Mouse (Mus musculus) testis, adult 2 months (tissue): ENCODE measurements around the gene Il17a. TPM values are rescaled to one million over a fixed set of nuclear protein-coding genes. Genes with fewer than 3 reads are reported as not detected.
"Not testable (repeated sequence)": the region's sequence is repeated elsewhere in the genome, so short reads cannot be mapped to it uniquely, and the experiment has no call there.

Source experiments
- H3K27ac ChIP-seq: fragments of 200-500 bp; 2 replicates; pipeline ENCODE4 v1.5.1; 2012; ENCODE audit warnings: low read depth, low read length; ENCODE audit not compliant: control insufficient read depth, insufficient read depth
- H3K27me3 ChIP-seq: fragments of 200-500 bp; 2 replicates; pipeline ENCODE4 v1.6.1; 2012; ENCODE audit warnings: mild to moderate bottlenecking, low read length, moderate library complexity; ENCODE audit not compliant: control insufficient read depth, insufficient read depth
- H3K36me3 ChIP-seq: fragments of 200-500 bp; 2 replicates; pipeline ENCODE4 v1.6.1; 2012; ENCODE audit warnings: mild to moderate bottlenecking, low read length; ENCODE audit not compliant: control insufficient read depth, insufficient read depth
- H3K4me1 ChIP-seq: fragments of 200-500 bp; 2 replicates; pipeline ENCODE4 v1.6.1; 2012; ENCODE audit warnings: low read length; ENCODE audit not compliant: control insufficient read depth, insufficient read depth
- H3K4me3 ChIP-seq: fragments of 200-500 bp; 2 replicates; pipeline ENCODE4 v1.5.1; 2012; ENCODE audit warnings: low read depth, mild to moderate bottlenecking, low read length, moderate library complexity, mixed read lengths; ENCODE audit not compliant: control insufficient read depth
- CTCF ChIP-seq: fragments of 200-500 bp; IDR thresholded peaks from 2 replicates; pipeline ENCODE4 v1.5.1; 2012; ENCODE audit warnings: low read depth, mild to moderate bottlenecking, inconsistent platforms, low read length, moderate library complexity; ENCODE audit not compliant: control insufficient read depth, insufficient read depth, insufficient replicate concordance
- POLR2A ChIP-seq: fragments of 200-500 bp; IDR thresholded peaks from 2 replicates; pipeline ENCODE4 v1.6.1; 2012; ENCODE audit warnings: low read depth, mild to moderate bottlenecking, inconsistent platforms, low read length, moderate library complexity; ENCODE audit not compliant: control insufficient read depth
- polyA plus RNA-seq: library from polyadenylated mRNA; depleted of rRNA; stranded (reverse); fragments of >200 nt; gene quantifications from 2 replicates; pipeline ENCODE4 v1.2.3, GENCODE M21; 2012; rRNA removed

Il17a gene
- polyA plus RNA-seq, 1 experiment, result not detected

DNA sequence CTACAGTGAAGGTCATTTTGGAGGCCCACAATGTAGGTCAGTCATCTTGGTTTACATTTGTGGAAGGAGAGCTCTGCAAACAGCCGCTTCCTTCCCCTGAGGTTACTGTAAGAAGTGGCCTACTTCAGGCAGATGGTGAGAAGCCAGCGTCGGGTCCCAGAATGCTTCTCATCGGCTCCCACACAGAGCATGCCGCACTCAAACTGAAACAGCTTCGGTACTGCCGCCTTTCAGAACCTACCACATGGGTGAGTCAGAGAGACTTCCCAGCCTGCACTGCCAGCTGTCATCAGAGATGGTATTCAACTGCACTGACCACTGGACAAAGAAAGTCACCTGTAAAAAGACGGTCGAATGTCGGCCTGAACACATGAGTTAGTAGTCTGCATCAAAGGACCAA, 29.1 kb downstream of the Il17a start:
- no peak for TF ChIP-seq CTCF
- no peak for TF ChIP-seq POLR2A

GRCm38 (mm10) chr1:20760331-20760730, 29.6 kb downstream of the Il17a start:
- Histone ChIP-seq H3K27me3 (no peaks in the 10 kb centered on the region), H3K4me1 (no peaks in the 10 kb centered on the region), H3K36me3 (no peaks in the 10 kb centered on the region), H3K27ac (no peak overlapping the region), H3K4me3 (no peak overlapping the region)
- TF ChIP-seq POLR2A (no peak), CTCF (no peak)

More for the DNA sequence above, 29.1 kb downstream of the Il17a start:
- H3K27me3 ChIP-seq, result no peaks in the 10 kb centered on the region
- no peak overlapping the region for H3K27ac ChIP-seq
- H3K4me1 ChIP-seq, result no peaks in the 10 kb centered on the region
- H3K4me3 ChIP-seq, result no peak overlapping the region
- no peaks in the 10 kb centered on the region for H3K36me3 ChIP-seq

- Histone ChIP-seq H3K4me1 (no peaks in the 10 kb centered on the region), H3K36me3 (no peaks in the 10 kb centered on the region), H3K27ac (no peak overlapping the region), H3K4me3 (no peak overlapping the region), H3K27me3 (no peaks in the 10 kb centered on the region)
- TF ChIP-seq CTCF (no peak), POLR2A (no peak)
These were observed 30.7 kb downstream of the Il17a start for GRCm38 (mm10) chr1:20761411-20761810.

- no peak overlapping the region for H3K27ac ChIP-seq
- H3K36me3 ChIP-seq, result no peaks in the 10 kb centered on the region
- H3K27me3 ChIP-seq, result no peaks in the 10 kb centered on the region
- no peak overlapping the region for H3K4me3 ChIP-seq
- no peak for TF ChIP-seq CTCF
- TF ChIP-seq POLR2A, result no peak
- no peaks in the 10 kb centered on the region for H3K4me1 ChIP-seq
These were observed 35.8 kb downstream of the Il17a start for GRCm38 (mm10) chr1:20766526-20766925.

- not testable (repeated sequence) for H3K36me3 ChIP-seq, H3K27ac ChIP-seq, H3K27me3 ChIP-seq
These were observed 43.5 kb downstream of the Il17a start for GRCm38 (mm10) chr1:20774026-20774730.

DNA sequence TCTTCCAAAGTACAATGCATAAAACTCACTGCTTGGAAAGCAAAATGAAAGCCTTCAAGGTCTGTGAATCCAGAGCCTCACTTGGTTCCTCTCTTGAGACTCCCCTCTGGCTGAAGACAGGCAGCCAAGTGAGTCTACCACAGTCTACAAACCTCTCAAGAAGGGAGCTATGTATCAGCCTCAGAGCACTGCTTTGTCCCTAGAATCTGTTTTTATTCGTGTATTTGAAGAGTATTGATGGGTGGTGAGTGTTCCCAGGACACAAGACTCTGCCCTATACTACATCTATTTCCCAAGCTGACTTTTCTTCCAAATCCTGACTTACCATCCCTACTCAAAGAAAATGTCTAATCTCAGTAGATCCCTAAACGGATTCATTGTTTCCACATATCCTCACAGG, 47.7 kb downstream of the Il17a start:
- no peaks in the 10 kb centered on the region for H3K36me3 ChIP-seq
- no peaks in the 10 kb centered on the region for H3K27me3 ChIP-seq
- no peaks in the 10 kb centered on the region for H3K4me1 ChIP-seq
- TF ChIP-seq CTCF (no peak), POLR2A (no peak)
- no peak overlapping the region for H3K4me3 ChIP-seq
- H3K27ac ChIP-seq, result no peak overlapping the region

More at GRCm38 (mm10) chr1:20774026-20774730, 43.5 kb downstream of the Il17a start:
- H3K4me3 ChIP-seq, H3K4me1 ChIP-seq: not testable (repeated sequence)

Other genes with a start within 250 kb of the Il17a start
- gene Pkhd1, start 112.8 kb upstream of the Il17a start, polyA plus RNA-seq, result 0.02 and 0.13 TPM in 2 replicates
- 0.19 and 0.40 TPM in 2 replicates for gene Il17f, start 59.7 kb downstream of the Il17a start, polyA plus RNA-seq
- gene Mcm3, start 89.4 kb downstream of the Il17a start, polyA plus RNA-seq, result 8.4 and 11.1 TPM in 2 replicates
- gene Paqr8, start 159.7 kb downstream of the Il17a start, polyA plus RNA-seq, result 31.0 and 35.3 TPM in 2 replicates
- gene Efhc1, start 220.7 kb downstream of the Il17a start, polyA plus RNA-seq, result 376 and 451 TPM in 2 replicates